Mouse (Mus musculus): Measurements from ENCODE around the gene Arap2. TPM values are rescaled to one million over a fixed set of nuclear protein-coding genes. Genes with fewer than 3 reads are reported as not detected.

Gene Arap2
- polyA plus RNA-seq, 1 experiment from 2014 or later = 5.5 TPM

DNA sequence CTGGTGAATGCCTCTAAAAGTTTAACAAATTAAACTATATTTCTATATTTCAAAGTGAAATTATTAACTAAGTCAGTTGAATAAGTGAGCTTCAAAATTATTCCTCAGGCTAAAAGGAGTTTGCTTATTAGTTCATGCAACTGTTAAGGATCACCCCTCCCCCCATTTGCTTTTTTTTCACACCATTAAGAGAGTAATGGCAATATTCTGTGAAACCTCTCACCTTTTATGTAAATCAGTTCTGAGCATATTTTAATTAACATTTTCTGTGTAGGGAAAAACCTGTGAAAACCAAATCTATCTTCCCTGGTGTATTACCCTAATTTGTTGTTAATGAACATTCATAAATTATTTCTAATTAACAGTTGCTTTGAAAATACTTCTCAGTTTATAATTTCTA, 147.7 kb downstream of the Arap2 start:
- H3K27me3 ChIP-seq (ENCODE audit: control insufficient read depth, insufficient read depth, low read length) = no peaks in the 10 kb centered on the region
- H3K9me3 ChIP-seq (ENCODE audit: control insufficient read depth, low read length) = no peaks in the 10 kb centered on the region
- no peak overlapping the region for H3K4me3 ChIP-seq (ENCODE audit: low read depth, low read length)
- H3K36me3 ChIP-seq (ENCODE audit: control insufficient read depth, insufficient read depth, low read length) = no peaks in the 10 kb centered on the region
- H3K9ac ChIP-seq (replicated peaks; ENCODE audit: low read depth, low read length) = no peak overlapping the region
- no peaks in the 10 kb centered on the region for H3K4me1 ChIP-seq (ENCODE audit: control insufficient read depth, insufficient read depth, low read length)
- H3K27ac ChIP-seq (ENCODE audit: low read depth, low read length) = no peak overlapping the region
- no peak overlapping the region for H3K4me2 ChIP-seq (ENCODE audit: low read depth, low read length)
- ATAC-seq (ENCODE audit: low read depth) = no peak

DNA sequence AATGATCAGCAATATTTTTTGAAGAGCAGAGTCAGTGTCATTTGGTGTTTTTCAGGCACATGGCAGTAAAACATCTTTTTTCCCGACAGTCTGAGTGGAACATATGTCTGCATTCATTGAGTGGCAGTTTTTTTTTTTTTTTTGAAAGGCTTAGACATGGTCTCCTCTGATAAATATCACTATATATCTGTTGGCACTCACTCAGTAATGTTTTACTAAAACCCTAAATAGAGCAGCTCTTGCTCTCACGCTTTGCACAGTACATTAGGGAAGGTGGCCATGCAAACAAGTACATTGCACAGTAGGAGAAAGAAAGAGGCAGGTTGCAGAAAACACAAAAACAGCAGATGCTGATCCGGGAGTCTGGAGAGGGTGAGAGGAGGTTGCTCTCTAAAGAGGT, 154.0 kb downstream of the Arap2 start:
- Histone ChIP-seq H3K9ac (replicated peaks; ENCODE audit: low read depth, low read length) (no peak overlapping the region), H3K4me1 (ENCODE audit: control insufficient read depth, insufficient read depth, low read length) (no peaks in the 10 kb centered on the region), H3K27me3 (ENCODE audit: control insufficient read depth, insufficient read depth, low read length) (no peaks in the 10 kb centered on the region), H3K27ac (ENCODE audit: low read depth, low read length) (no peak overlapping the region), H3K4me3 (ENCODE audit: low read depth, low read length) (no peak overlapping the region), H3K9me3 (ENCODE audit: control insufficient read depth, low read length) (no peaks in the 10 kb centered on the region), H3K36me3 (ENCODE audit: control insufficient read depth, insufficient read depth, low read length) (no peaks in the 10 kb centered on the region), H3K4me2 (ENCODE audit: low read depth, low read length) (no peak overlapping the region)
- no peak for ATAC-seq (ENCODE audit: low read depth)
- WGBS = 61% methylated on average over 3 of the region's 3 CpGs

DNA sequence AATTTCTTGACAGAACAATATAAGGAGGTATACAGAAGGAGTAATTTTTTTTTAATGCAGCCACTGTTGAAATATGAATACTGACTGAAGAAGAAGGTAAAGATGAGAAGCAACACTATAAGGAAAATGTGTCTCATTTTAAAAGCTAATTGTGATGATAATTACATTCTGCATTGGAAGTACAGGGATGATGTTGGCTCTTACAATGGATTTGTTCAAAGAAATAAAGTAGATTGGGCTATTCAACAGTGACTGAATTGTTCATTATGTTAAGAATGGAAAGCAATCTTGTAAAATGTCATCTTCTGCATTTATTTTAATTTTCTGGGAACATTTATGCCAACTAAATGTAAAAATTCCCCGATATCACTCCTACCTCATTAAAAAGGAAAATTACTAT, 178.6 kb downstream of the Arap2 start:
- no peaks in the 10 kb centered on the region for H3K36me3 ChIP-seq (ENCODE audit: control insufficient read depth, insufficient read depth, low read length)
- no peaks in the 10 kb centered on the region for H3K27me3 ChIP-seq (ENCODE audit: control insufficient read depth, insufficient read depth, low read length)
- 82% methylated on average over 1 of the region's 1 CpGs for WGBS
- H3K4me3 ChIP-seq (ENCODE audit: low read depth, low read length) = no peak overlapping the region
- H3K9ac ChIP-seq (replicated peaks; ENCODE audit: low read depth, low read length) = no peak overlapping the region
- no peaks in the 10 kb centered on the region for H3K9me3 ChIP-seq (ENCODE audit: control insufficient read depth, low read length)
- H3K4me2 ChIP-seq (ENCODE audit: low read depth, low read length) = no peak overlapping the region
- ATAC-seq (ENCODE audit: low read depth) = no peak
- H3K27ac ChIP-seq (ENCODE audit: low read depth, low read length) = no peak overlapping the region
- no peaks in the 10 kb centered on the region for H3K4me1 ChIP-seq (ENCODE audit: control insufficient read depth, insufficient read depth, low read length)

DNA sequence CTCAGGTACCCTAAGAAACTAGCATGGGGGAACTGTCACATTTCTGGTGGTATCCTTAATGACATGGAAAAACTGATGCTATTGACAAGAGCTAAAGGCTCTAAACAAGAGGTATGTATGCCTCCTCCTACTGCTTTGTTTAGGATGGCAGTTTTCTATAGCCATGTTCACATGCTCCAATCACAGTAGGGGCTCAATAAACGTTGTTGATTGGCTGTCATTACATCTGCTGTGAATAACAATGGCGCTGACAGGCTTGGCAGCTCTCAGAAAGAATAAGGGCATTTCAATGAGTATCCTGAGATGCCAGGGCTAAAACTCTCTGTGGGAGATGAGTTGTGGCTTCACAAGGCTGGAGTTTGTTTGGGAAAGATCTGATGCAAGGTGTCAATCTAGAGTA, 183.3 kb downstream of the Arap2 start:
- H3K36me3 ChIP-seq (ENCODE audit: control insufficient read depth, insufficient read depth, low read length) = no peaks in the 10 kb centered on the region
- WGBS = 5% methylated on average over 2 of the region's 2 CpGs
- no peaks in the 10 kb centered on the region for H3K9me3 ChIP-seq (ENCODE audit: control insufficient read depth, low read length)
- no peak for ATAC-seq (ENCODE audit: low read depth)
- H3K4me1 ChIP-seq (ENCODE audit: control insufficient read depth, insufficient read depth, low read length) = no peaks in the 10 kb centered on the region
- H3K27me3 ChIP-seq (ENCODE audit: control insufficient read depth, insufficient read depth, low read length) = no peaks in the 10 kb centered on the region
- H3K4me2 ChIP-seq (ENCODE audit: low read depth, low read length) = no peak overlapping the region
- no peak overlapping the region for H3K4me3 ChIP-seq (ENCODE audit: low read depth, low read length)
- no peak overlapping the region for H3K27ac ChIP-seq (ENCODE audit: low read depth, low read length)
- no peak overlapping the region for H3K9ac ChIP-seq (replicated peaks; ENCODE audit: low read depth, low read length)

DNA sequence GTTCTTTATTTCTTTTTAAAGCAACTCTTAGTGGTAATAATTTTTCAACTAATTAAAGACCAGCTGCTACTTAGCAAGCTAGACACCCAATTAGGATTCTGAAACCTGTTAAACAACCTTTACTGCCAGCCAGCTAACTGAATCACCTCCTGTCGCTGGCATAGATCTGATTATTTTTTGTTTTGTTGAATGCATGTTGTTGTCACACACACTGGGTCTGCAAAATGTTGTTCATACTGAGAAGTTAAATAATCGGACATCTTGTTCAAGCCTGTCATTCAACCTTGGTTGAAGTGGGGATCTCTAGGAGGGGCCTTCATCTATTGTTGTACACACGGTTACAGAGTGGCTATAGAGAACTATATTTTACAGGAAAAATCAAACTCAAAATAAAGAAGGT, 184.3 kb downstream of the Arap2 start:
- Histone ChIP-seq H3K27me3 (ENCODE audit: control insufficient read depth, insufficient read depth, low read length) (no peaks in the 10 kb centered on the region), H3K4me2 (ENCODE audit: low read depth, low read length) (no peak overlapping the region), H3K4me1 (ENCODE audit: control insufficient read depth, insufficient read depth, low read length) (no peaks in the 10 kb centered on the region), H3K9ac (replicated peaks; ENCODE audit: low read depth, low read length) (no peak overlapping the region), H3K9me3 (ENCODE audit: control insufficient read depth, low read length) (no peaks in the 10 kb centered on the region), H3K27ac (ENCODE audit: low read depth, low read length) (no peak overlapping the region), H3K36me3 (ENCODE audit: control insufficient read depth, insufficient read depth, low read length) (no peaks in the 10 kb centered on the region), H3K4me3 (ENCODE audit: low read depth, low read length) (no peak overlapping the region)
- WGBS = 73% methylated on average over 3 of the region's 3 CpGs
- no peak for ATAC-seq (ENCODE audit: low read depth)

DNA sequence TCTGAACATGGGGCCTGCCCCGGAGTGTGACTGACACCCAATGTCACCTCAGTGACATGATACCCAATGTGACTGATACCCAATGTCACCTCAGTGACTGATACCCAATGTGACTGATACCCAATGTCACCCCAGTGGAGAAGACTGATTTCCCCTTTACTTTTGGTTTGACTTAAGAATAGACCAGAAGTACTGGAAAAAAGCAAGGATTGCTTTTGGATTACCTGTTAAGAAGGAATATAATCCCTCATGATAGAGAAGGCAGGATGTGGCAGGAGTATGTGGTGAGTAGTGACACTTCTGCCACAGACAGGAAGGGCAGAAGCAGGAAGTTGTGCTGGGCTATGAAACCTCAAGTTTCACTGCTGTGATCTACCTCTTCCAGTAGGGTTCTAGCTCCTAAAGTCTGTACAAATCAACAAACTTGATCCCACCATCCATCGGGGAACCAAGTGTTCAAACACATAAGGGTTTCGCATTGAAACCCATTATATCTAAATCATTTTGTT, 191.6 kb downstream of the Arap2 start:
- Histone ChIP-seq H3K4me1 (ENCODE audit: control insufficient read depth, insufficient read depth, low read length) (no peaks in the 10 kb centered on the region), H3K27me3 (ENCODE audit: control insufficient read depth, insufficient read depth, low read length) (no peaks in the 10 kb centered on the region), H3K27ac (ENCODE audit: low read depth, low read length) (no peak overlapping the region), H3K9ac (replicated peaks; ENCODE audit: low read depth, low read length) (no peak overlapping the region), H3K9me3 (ENCODE audit: control insufficient read depth, low read length) (no peaks in the 10 kb centered on the region), H3K4me2 (ENCODE audit: low read depth, low read length) (no peak overlapping the region), H3K36me3 (ENCODE audit: control insufficient read depth, insufficient read depth, low read length) (no peaks in the 10 kb centered on the region), H3K4me3 (ENCODE audit: low read depth, low read length) (no peak overlapping the region)
- no peak for ATAC-seq (ENCODE audit: low read depth)
- 98% methylated on average over 3 of the region's 3 CpGs for WGBS

Other genes starting within 250 kb of the Arap2 start
- gene Dthd1, start 47.7 kb upstream of the Arap2 start, polyA plus RNA-seq (2014; fragmentation: Nextera tagmentation; extraction: Ambion mirVana) = not detected in 2 replicates